Mouse (Mus musculus) right cerebral cortex, adult 2 months (tissue): Measurements from ENCODE around the gene Rgsl1.
"Not testable (repeated sequence)": the region's sequence is repeated elsewhere in the genome, so short reads cannot be mapped to it uniquely, and the experiment has no call there.

Experiments used
- DNase-seq, 2 experiments: peaks; one replicate each; pipeline ENCODE4 v3.0.0; 2021 to 2022; ENCODE audit warnings: low spot score in 2 of 2

Gene Rgsl1

DNA sequence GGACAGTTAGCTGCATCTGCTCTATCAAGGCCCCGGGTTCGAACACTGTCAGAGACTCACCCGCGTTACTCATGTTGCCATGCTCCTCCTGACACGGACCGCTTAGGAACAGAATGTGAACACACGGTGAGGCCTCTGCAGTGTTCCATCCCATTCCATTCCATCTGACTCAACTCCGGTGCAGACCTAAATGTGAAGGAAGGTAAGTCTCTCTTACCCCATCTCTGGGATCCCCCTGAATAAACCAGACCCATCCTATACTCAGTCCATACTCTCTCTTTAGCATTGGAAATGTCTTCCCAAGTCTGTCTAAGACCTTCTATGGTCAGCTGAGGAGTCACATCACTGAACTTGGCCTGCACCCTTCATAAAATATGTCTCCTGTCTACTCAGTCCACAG is at the start of gene Rgsl1:
Gene Rgsl1 (minus strand): TSS at position 101 of the 400 bp plus-strand sequence.
- DNase-seq, result no peak

DNA sequence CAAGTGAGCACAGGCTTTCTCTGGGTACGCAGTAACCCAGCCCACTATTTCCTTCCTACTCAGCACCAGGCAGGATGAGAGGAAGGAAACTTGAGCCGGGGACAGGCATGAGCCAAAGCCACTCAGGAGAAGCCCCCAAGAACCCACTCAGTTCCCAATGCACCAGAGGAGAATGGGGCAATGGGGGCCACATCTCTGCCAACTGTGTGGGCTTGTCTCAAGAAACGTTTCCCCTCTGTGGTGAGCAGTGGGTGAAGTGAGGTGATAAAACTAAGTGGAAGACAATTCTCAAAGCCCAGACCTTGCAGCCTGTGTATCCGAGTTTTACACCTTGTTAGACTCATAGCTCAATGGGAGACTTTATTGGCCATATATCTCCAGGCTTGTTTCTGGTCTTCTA is 47.5 kb upstream of the Rgsl1 start, which contains the start of gene Teddm1a:
Gene Teddm1a (plus strand): TSS at position 301 of the 400 bp plus-strand sequence.
- no peak for DNase-seq

DNA sequence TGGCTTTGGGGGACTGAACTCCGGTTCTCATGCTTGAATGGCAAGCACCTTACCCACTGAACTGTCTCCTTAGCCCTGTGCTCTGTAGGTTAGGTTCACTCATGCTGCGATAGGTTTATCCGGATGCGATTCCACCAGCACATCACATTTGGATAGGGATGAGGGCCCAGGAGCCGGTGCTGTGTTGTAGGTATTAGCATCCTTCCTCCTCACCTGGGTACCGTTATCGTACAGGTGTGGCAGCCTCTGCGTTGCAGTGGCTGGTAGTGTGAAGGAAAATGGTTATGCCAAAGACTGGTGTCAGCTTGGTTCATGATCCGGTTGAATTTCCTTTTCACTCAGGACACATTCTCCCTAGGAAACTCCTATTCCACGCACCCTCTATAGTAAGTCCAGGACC is 46.2 kb upstream of the Rgsl1 start:
- no peak for DNase-seq

DNA sequence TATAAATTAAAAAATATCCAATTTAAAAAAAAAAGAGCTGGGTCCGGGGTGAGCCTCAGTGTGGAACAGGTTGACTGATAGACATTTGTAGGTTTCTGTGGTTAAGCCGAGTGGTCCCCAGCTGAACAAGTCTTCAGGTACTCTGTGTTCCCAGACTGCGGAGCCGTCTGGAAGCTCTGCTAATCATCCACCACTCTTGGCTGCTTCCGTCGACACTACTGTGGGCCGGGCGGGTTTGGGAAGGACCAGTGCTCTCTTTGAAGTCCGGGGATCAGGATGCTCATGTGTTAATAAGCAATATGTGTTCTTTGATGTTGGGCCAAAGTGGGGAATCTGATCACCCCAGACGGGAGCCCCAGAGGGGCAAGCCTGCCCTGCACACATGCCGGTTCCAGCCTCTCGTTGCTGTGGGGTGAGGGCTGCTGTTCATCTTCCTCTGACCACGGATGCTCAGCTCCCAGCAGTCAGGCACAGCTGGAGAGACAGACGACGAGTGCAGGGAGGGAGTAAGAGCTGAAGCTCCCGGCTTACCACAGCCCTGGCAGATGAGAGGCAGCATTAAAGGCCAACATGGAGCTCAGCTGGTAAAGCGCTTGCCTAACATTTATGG is 42.2 kb upstream of the Rgsl1 start:
- DNase-seq, result no peak

DNA sequence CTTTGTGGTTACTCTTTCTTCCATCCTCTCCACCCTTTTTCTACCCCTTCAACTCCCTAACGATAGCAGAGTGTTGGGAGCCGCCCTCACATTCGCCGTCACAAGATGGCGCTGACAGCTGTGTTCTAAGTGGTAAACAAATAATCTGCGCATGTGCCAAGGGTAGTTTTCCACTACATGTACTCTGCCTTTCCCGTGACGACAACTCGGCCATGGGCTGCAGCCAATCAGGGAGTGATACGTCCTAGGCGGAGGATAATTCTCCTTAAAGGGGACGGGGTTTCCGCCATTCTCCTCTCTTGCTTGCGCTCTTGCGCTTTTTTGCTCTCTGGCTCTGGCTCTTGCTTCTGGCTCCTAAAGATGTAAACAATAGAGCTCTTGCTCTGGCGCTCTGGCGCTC is 36.4 kb upstream of the Rgsl1 start:
- not testable (repeated sequence) for DNase-seq

DNA sequence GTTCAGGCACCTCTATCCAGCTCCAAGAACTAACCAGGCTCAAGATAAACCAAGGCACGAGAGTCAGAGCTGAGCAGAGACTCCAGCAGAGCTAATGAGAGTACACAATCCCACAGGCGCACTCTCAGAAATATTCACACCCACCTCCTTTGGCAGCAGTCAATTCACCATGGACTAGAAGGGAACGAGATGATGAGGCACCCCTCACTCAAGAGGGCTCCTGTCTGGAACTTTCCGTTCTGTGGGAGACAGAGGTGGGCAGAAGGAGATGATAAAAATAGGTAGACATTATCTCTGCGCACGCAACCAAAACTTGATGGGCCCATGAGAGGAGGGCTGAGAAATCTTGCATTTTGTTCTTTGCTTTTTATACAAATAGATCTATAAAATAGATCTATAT is 30.1 kb upstream of the Rgsl1 start, which contains the start of gene Teddm1b:
Gene Teddm1b (plus strand): TSS at position 301 of the 400 bp plus-strand sequence.
- DNase-seq, result no peak

DNA sequence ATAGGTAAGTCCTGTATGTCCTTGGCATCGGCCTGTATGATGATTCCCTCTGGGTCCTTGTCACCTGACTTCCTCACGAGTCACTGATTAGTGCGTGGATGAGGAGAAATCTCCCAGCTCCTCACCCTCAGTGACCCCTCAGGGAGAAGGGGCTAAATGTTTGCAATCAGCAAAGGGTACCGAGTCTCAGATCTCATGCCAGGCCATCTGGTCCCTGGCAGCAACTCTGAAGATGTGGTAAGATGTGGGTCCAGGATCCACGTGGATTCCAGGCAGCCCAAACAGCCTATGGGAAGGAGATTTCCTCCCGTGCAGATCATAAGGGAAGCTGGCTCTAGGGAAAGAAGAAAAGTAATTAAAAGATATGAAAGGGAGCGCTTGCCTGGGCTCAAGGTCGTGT is 12.0 kb upstream of the Rgsl1 start:
- no peak for DNase-seq

DNA sequence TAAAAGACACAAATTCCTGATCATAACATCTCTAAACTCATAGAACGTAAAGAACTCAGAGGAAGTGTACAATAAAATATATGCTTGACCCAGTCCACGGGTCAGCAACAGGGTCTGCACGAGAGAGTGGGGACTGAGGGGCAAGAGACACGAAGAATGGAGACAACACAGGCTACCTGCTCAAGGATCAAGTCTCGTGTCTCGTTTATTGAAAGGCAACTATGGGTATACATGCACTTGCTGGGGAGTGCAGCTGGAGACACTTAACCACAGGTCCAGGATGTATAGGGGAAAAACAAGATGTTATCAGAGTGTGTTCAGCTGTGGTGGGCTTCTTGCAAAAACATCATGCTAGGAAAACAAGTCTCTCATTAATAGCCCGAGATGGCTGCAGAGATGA is 8.8 kb upstream of the Rgsl1 start:
- DNase-seq, result not testable (repeated sequence)

DNA sequence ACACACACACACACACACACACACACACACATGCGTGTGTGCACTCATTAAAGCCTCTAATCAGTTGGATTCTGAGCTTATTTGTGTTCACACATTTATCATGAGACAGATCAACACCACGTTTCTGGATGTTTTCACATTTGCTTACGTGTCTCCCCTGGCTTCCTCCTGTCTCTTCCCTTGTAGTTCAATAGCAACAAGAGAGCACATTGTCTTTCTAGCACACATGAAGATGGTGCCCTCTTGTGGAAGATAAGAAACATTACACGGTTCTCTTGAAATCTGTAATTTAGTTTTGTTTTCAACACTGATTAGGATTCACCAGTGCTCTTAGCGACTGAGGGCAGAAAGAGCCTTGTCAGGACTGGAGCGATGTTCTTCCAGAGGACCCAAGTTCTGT is 2.9 kb upstream of the Rgsl1 start:
- peak; percentile 12 to 23 for DNase-seq

DNA sequence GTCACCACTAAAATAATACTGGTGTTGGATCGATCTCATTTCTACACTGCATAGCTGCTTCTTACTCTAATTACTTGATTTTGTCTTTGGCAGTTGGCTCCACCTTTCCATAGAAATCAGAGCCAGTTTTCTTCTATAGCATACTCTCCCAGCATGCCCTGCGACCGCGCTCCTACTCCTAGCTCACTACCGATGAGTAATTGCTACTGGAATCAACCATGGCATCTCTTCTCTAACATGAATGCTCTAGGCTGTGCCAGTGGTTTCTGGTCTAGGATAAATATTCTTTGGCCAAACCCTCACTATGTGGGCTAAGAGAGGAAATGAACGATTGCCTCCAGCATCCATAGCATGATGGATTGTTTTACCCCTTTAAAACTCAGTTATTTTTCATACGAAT is 2.5 kb upstream of the Rgsl1 start:
- DNase-seq, result no peak

DNA sequence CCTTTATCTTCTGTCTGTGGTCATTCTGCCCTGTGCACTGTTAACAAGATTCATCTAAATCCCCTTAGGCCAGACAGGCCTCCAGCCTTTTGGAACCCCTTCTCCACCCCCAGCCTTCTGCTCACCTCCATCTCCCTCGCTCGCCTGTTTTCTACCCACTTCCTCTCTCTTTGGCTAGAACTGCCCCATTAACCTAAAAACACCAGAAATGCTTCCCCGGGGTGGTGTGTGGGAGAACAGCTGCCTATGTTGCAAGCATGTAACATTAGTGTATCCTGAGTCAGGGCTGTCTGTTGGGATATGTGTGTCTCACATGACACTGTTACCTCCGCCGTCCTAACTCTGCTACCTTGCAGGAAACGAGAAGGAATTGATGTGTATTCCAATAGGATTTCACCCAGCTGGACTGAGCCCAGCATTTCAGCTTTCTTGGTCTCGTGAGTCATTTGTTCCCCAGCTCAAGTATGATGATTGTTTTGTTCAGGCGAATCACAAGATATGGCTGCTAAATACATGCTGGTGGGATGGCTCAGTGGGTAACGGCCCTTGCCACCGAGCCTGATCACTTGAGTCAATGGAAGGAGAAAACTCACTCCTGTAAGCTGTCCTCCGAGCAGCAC is 1.7 kb downstream of the Rgsl1 start:
- peak; percentile 9 to 27 for DNase-seq

DNA sequence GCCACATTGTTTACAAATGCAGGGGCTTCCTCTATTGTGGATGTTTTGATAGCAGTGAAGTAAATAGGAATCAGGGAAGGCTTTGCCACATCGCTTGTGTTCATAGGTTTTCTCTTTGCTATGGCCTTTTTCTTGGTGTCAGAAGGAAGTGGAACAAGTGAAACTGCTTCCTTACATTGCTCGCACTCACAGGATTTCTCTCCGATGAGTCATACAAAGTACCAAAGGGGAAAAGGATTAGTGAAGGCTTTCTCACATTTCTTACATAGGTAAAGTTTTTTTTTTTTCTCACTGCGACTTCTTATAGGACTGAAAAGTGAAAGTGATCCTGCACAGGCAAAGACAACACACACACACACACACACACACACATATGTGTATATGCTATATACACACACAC is 7.9 kb downstream of the Rgsl1 start:
- no peak for DNase-seq

DNA sequence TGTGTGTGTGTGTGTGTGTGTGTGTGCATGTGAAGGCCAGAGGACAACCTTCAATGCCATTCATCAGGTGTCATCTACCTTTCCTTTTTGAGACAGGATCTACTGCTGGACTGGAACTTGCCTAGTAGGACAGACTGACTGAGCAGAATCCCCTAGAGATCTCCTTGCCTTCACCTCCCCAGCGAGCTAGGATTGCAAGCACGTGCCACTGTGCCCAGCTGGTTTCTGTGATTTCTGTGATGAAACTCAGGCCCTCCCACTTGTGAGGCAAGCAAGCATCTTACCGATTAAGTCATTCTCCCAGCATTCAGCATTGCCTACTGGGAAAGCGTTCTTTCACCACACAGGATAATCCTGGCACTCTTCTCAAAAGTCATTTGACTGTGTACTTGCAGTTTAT is 13.2 kb downstream of the Rgsl1 start:
- DNase-seq, result no peak

DNA sequence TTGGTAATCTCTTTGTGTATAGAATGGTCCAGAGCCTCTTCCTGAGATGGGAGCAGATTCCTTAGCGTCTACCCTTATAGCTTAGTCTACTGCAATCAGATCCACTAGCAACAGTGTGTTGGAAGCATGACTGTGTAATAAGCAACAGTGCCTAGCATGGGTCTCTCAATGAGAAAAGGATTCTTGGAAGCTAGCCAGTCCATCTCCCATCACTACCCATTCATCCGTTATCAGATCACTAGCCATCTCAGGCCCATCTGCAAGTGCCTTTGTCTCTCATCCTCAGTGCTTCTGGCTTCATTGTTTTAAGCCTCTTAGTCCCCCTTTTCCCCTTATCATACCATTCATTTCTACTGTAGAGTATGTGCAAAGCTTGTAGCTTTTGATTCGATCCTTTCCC is 23.7 kb downstream of the Rgsl1 start:
- no peak for DNase-seq

DNA sequence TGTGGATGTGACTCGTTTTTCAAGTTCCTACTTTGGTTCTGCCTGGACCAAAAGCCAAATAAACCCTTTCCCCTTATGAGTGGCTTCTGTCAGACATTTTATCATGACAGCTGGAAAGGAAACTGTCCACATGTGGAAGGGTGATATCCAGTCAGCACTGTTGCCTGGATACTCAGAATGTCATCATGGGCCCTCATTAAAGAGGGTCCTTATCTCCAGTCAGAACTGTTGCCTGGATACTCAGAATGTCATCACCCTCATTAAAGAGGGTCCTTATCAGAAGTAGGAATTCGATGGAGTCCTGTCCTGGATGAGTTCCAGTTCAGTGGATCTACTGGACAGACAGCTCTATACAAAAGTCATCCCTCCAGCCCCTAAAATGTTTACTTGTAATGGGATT is 29.7 kb downstream of the Rgsl1 start:
- DNase-seq, result no peak

DNA sequence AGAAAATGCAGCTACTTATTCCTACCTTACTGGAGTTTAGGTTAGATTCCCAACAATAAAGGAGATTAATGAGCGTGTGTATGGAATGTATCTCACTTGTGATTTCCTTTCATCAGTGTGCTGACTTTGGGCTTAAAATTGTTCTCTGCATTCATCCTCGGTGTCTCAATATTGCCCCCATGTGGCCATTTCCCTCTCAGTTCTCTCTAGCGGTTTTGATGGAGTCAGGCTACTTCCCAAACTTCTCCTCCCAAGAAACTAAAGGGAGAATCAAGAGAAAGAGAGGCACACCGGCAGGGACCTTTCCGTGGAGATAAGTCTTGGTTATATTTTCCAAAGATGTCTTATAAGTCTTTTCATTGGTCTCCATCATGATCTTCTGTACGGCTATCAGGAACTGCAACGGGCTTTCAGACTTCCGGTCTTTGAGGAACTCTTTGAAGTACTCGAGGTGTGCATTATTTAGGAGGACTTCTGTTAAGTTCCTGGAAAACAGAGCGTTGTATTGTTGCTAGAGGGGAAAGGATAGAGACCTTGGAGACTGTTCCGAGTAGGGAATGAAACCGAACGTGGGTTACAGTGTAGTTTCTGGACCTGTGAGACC is 36.5 kb downstream of the Rgsl1 start:
- DNase-seq, result peak; percentile 75 to 82

DNA sequence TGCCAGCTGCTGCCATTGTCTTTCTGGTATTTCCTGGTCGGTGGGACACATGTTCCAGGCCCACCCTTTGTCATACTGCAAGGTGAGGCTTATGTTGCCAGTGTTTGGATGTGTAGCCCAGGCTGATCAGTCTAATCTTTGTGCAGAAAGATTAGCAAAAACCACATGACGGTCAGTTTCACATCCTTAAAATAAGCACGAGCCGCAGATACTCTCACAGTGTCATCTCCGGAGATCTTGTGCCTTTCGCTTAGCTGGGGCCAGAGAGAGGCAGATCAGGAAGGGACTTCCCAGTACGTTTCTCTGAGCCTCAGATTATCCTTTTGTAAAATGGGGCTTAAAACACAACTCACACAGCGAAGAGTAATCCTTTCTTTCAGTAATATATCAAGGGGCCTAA is 40.4 kb downstream of the Rgsl1 start:
- no peak for DNase-seq

DNA sequence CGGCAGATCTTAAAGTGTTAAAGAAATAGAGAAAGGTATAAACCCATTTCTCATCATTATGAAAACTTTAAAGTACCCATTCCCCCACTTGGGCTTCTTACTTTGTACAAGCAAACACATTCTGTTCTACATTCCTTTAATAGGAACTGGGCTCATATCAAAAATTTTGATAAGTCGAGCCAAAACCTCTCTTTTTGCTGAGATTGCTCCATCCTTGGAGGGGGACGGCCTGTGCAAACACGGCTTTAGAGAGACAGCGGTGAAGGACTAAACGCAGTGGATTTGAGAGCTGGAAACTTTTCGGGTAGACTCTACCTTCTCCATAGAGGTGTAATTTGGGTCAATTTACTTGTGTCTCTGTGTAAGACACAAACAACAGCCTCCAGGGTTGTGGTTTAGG is 41.3 kb downstream of the Rgsl1 start:
- DNase-seq, result no peak

DNA sequence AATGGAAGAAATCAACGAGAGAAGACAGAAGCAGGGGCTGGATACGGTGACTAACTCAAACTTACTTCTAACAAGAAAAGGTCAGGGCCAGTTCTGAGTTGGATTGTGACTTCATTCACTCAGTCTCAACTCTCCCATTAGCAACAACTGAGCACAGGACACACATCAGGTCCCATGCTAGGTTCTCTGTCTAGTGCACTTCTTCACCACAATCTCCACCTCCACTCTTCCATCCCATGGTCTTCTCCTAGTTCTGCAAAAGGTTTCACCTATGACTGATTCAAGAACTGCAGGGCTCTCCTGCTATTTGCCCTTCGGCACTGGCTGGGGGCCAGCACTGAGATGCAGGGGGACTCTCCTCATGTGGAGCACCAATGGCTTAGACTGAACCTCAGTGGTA is 49.7 kb downstream of the Rgsl1 start:
- DNase-seq, result no peak

DNA sequence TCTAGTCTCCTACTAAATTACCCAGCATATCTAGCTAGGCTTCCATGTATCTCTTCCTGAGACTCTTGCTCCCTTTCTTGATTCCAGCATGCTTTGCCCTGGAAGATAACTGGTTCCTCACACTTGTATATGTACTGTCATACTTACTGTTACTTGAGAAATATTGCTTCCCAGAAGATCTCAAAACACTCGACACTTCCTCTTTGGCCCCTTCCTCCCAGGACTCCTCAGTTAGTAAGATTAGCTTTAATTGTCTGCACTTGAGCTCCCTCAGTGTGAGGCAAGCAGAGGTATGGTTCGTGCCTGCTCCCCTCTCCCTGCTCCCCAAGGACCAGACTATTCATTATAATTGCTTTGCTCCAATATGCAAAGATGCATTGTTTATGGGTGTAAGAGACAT is 53.2 kb downstream of the Rgsl1 start:
- DNase-seq, result no peak

DNA sequence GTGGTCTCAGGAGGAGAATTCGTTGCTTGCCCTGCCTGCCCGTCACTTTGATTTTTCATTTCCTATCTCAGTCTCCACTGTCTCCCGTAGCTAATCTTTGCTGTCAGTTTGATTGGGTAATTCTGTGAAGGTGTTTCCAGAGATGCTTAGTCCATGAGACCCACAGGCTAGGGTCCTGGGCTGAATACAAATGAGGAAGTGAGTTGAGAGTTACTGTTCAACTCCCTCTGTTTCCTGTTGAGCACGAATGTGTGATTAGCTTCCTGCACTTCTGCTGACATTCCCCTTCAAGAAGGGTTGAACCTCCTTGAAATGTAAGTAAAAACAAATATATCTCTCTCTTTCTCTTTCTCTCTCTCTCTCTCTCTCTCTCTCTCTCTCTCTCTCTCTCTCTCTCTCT is 58.3 kb downstream of the Rgsl1 start:
- DNase-seq, result no peak

DNA sequence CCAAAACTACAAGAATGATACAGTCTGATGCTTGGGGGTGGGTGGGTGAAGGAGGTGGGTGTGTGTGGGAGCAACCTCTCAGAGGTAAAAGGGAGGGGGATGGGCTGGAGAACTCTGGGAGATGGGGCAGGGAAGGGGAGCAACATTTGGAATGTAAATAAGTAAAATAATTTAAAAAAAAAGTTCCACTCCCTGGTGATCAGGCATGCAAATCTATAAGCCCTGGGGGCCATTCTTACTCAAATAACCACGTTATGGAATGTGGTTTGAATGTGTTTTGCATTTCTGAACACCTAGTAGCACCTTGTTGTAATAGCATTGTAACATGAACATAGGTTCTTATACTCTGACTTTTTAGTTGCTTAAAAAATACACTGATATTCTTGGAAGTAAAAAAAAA is 60.6 kb downstream of the Rgsl1 start:
- DNase-seq, result no peak

DNA sequence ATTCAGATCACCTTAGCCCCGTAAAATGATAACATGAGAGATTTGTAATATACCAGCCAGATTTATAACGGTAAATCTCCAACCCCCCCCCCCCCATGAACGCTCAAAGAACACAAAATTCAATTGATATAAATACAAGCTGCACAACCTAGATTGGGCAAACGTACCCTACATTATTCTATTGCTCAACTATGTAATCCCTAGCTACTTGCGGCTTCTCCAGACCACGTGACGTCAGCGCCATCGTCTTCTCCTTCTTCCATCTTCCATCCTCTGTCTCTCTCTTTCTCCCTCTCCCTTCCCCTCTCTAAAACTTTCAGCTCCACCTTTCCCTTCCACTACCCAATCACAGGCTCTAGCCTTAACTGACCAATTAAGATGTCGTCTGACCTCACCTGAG is 65.7 kb downstream of the Rgsl1 start:
- DNase-seq, result no peak
